Mouse (Mus musculus) layer of hippocampus, postnatal 10 days (tissue): Measurements from ENCODE around the gene Ttll8. TPM values are rescaled to one million over a fixed set of nuclear protein-coding genes. Genes with fewer than 3 reads are reported as not detected.

Experiments used
- DNase-seq, 2 experiments: peaks; one replicate each; pipeline ENCODE4 v3.0.0; 2021; ENCODE audit warnings: low spot score in 2 of 2
- long read RNA-seq: library from polyadenylated mRNA; stranded (forward); transcript quantifications from one replicate; pipeline ENCODE4 v2.0.0, GENCODE M21; 2023
- total RNA-seq, 2 experiments: library from RNA; stranded (reverse); gene quantifications; 2 replicates each; pipeline ENCODE4 v1.2.3; 2021

Gene Ttll8
- total RNA-seq = 1 to 10 TPM; 3.1 to 3.5 TPM
- long read RNA-seq, partial matches to known transcripts = 0 of 2 reads
- long read RNA-seq, other reads (novel, unspliced or antisense) = 2 of 2 reads

GRCm38 (mm10) chr15:88954368-88955072, at the start of gene Ttll8:
Ttll8 (minus strand) TSS chr15:88954418.
- DNase-seq = peak; percentile 28 to 38

DNA sequence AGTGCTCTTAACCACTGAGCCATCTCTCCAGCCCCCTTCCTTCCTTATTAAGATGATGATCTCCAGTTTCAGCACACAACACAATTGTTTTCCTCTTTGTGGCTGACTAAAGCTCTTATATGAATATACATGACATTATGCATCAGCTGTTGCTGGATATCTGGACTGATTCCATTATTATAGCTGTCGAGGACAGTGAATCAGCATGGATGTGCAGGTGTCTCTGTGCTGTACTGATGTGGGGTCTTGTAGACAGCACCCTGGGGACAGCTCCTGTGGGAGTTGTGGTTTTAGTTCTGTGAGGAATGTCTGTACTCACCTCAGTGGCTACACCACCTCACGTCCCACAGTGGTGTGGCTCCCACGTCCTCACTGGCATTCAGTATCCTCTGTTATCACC, 47.0 kb upstream of the Ttll8 start:
- no peak for DNase-seq

DNA sequence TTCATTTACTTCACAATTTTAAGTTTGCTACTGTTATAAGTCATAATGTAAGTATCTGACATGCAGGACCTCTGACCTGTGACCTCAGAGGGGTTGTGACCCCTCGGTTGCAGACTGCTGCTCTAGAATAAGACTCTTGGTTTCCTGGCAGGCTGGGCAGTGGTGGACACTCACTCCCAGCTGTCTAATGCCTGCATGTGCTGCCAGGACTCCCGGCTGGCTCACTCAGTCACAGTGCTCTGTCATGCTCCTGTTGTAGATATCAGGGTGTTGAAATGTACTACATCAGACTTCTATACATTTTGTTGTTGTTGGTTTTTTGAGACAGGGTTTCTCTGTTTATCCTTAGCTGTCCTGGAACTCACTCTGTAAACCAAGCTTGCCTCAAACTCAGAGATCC, 46.1 kb upstream of the Ttll8 start:
- no peak for DNase-seq

- DNase-seq = no peak
Observed at GRCm38 (mm10) chr15:88999124-88999523, 44.9 kb upstream of the Ttll8 start.

DNA sequence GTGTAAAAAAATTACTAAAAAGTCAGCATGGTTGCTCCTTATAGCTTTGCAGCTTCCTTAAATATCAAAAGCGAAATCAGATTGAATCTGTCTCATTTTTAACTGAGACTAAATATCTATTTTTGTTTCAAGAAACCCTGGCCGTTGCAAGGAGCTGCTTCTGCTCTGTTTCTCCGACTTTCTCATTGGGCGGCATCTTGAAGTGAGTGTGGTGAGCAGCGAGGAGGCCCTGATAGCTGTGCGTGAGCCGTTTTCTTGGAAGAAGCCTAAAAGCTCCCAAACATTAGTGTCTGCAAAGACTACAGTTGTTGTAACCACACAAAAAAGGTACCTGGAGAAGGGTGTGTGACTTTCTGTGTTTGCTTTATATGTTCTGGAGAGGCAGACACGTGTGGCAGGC, 44.4 kb upstream of the Ttll8 start:
- DNase-seq = no peak

DNA sequence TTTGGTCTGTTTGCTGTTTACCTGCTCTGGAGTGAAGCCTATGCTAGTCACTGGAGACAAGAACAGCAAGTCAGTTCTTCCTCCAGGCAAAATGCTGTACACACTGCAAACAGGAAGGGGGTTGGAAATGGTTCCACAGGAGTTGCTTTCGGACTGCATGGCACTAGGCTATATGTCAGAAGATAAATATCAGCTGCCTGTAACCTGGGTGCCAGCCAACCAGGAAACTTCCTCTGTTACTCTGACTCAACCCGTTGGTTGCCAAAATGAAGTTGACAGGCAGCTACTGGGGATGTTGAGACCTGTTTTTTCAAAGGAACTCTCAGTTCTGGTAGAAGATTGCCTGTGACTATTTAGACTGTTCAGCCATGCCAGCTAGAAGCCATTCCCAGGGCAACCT, 35.0 kb upstream of the Ttll8 start:
- no peak for DNase-seq

DNA sequence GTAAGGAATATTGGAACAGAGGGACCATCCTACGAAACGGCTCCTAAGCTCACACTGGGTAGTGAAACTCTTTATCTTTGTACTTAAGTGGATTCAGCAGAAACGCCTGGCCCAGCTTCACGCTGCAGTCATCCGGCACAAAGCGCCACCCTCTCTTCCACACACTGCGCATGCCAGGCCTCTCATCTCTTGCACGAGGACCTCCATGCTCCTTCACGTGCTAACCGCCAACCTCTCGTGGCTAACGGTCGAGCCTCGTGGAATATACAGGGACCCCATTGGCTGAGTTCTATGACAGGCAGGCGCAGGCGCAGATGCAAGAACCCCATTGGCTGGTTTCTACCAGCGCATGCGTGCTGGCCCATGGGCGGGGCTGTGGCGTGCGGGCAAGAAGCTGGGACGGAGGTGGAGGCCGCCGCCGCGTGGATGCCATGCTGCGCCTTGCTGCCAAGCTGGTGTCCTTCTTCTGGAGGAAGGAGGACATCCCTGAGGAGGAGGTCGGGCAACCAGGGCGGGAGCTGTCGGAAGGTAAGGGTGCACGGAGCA, 28.4 kb upstream of the Ttll8 start, which contains the start of gene Mov10l1:
Mov10l1 (plus strand) TSS at position 376 of the 546 bp plus-strand sequence.
- no peak for DNase-seq

- DNase-seq = no peak
Observed at GRCm38 (mm10) chr15:88979138-88979446, 24.9 kb upstream of the Ttll8 start.

GRCm38 (mm10) chr15:88978281-88979137, 24.3 kb upstream of the Ttll8 start, which contains the start of gene Mlc1:
Mlc1 (minus strand) TSS chr15:88979007.
- peak; percentile 53 to 61 for DNase-seq

GRCm38 (mm10) chr15:88972300-88972699, 18.1 kb upstream of the Ttll8 start:
- DNase-seq = no peak

DNA sequence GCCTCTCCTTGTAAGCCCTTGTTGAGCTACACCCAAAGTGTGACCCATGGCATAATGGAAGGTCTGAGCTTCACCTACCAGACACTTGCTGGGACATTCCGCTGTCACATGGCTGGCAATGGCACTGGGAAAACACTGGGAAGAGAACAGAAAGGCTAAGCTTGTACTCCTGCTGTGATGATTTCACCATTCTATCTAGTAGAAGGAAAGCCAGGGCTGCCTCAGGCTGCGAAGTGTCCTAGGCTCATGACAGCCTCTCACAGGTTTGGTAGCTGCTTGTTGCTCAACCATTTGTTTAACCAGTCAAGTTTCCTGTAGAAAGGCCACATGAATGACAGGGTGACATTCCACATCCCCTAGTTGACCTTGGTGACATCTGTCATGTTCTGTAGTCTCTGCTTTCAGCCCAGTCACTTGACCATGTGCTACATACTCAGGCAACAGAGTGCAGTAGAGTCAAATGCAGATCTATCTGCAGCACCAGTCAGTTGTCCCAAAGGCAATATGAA, 9.9 kb upstream of the Ttll8 start:
- DNase-seq = no peak

- no peak for DNase-seq
Observed at GRCm38 (mm10) chr15:88957522-88957921, 3.3 kb upstream of the Ttll8 start.

GRCm38 (mm10) chr15:88955342-88955741, 1.1 kb upstream of the Ttll8 start:
- no peak for DNase-seq

- DNase-seq = no peak
Observed at GRCm38 (mm10) chr15:88951246-88951645, 3.0 kb downstream of the Ttll8 start.

GRCm38 (mm10) chr15:88946851-88947250, 7.4 kb downstream of the Ttll8 start:
- DNase-seq = no peak

GRCm38 (mm10) chr15:88943896-88944551, 10.2 kb downstream of the Ttll8 start:
- no peak for DNase-seq

DNA sequence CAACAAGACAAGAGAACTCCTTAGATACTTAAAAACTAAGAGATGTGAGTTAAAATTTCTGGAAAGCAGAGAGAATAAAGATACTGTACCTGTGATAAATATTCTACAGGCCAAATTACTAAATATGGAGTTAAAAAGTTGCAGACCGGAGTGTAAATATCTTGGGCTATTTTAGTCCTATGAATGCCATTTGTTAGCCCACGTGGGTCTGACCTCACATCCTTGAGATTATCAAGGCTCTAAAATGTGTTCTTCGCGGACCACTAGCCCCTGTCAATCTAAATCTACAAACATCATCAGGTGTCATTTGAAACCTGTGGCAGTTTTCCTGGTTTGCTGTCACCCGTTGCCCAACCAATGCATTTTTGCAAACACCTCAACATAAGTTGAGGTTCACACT, 11.4 kb downstream of the Ttll8 start:
- no peak for DNase-seq

- no peak for DNase-seq
Observed at GRCm38 (mm10) chr15:88937291-88937650, 16.9 kb downstream of the Ttll8 start.

DNA sequence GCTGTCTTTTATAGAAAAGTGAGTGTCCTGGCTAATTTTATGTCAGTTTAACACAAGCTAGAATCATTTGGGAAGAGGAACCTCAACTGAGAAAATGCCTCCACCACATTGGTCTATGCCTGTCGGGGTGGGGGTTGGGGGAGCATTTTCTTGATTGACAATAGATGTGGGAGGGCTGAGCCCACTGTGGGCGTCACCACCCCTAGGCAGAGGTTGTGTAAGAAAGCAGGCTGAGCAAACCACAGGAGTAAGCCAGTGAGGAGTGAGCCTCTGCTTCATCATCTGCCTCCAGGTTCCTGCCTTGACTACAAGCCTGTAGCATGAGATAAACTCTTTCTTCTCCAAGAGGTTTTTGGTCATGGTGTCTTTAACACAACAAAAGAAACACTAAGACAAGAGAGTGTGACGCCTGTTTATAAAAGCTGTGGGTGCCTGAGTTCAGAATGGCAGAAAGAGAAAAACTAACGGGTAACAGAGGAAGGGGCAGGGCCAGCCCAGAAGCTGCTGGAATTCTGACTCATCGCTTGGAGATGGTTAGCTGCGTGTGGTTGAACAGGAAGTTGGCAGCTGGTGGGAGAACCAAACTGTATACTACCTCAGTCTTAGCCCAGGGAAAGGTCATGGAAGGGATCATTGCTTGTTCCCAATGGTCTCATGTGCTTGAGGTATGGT, 17.5 kb downstream of the Ttll8 start:
- no peak for DNase-seq

DNA sequence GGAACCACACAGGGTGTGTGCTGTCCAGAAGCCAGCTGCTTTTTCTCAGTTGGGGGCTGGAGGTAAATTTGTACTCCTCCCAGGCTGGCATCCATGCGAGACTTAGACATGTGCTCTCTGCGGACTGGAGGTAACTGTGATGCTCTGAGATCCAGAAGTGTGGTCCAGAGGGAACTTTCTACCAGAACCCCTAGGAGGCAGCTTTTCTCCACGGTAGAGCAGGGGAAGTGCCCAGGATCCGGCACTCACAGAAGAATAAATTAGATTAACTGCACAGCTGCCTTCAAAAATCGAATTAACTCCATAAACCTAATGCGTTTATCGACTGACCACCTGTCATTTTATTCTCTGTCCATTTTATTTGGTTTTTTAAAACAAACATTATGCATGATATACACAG, 20.1 kb downstream of the Ttll8 start:
- peak in 1 of 2 experiments; percentile 48 for DNase-seq

GRCm38 (mm10) chr15:88932667-88933066, 21.6 kb downstream of the Ttll8 start:
- no peak for DNase-seq
